Mouse (Mus musculus): ENCODE measurements around the gene Lgr6. TPM values are rescaled to one million over a fixed set of nuclear protein-coding genes. Genes with fewer than 3 reads are reported as not detected.

The Lgr6 gene
- polyA plus RNA-seq (2015; fragmentation: Nextera tagmentation; extraction: Ambion mirVana) = 1.1 and 1.2 TPM in 2 replicates

GRCm38 (mm10) chr1:135105124-135105523, at the start of gene Lgr6:
TSS of gene Lgr6 (minus strand) at chr1:135105276.
- WGBS = under 1% methylated on average over 40 of the region's 40 CpGs
- H3K4me3 ChIP-seq (replicated peaks; ENCODE audit: low read length) = peak within 1 kb of the TSS; percentile 46
- H3K36me3 ChIP-seq (ENCODE audit: control insufficient read depth, insufficient read depth, low read length) = no peaks in the 10 kb centered on the region
- no peak within 1 kb of the TSS for H3K27ac ChIP-seq (ENCODE audit: low read length)
- peak within 1 kb of the TSS; percentile 67 for H3K4me2 ChIP-seq (ENCODE audit: low read depth, low read length)
- H3K4me1 ChIP-seq (ENCODE audit: control insufficient read depth, insufficient read depth, low read length) = peaks cover 6% of the 10 kb centered on the region
- no peaks in the 10 kb centered on the region for H3K9me3 ChIP-seq (replicated peaks; ENCODE audit: control insufficient read depth, low read length)
- H3K9ac ChIP-seq (ENCODE audit: low read length) = peak within 1 kb of the TSS; percentile 60; the same call in 1 of the 2 replicates
- H3K27me3 ChIP-seq (ENCODE audit: control insufficient read depth, insufficient read depth, low read length) = peaks cover 27% of the 10 kb centered on the region
- peak; percentile 48; the same call in 1 of the 2 replicates for ATAC-seq (ENCODE audit: insufficient read depth, low FRiP score)

DNA sequence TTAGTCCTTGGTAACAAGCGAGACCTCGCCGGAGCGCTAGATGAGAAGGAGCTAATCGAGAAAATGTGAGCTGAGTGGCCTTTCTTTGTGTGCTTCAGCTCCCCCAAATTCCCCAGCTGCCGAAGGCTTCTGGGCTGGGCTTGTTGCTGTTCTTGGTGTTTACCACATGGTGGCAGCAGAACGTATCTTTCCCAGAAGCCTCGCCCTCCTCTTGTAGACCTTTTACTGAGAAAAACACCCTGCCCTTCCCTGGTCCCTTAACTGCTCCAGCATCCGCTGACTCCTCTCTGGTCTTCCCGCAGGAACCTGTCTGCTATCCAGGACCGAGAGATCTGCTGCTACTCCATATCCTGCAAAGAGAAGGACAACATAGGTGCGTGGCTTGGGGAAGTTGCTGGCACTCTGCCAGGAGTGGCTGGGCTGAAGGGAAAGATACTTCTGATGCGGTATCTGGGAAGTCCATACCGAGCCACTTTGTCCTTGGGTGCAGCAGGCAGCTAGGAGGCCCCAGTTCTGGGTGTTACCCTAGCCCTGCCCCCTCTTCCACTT, 49.4 kb upstream of the Lgr6 start:
- H3K9me3 ChIP-seq (replicated peaks; ENCODE audit: control insufficient read depth, low read length) = no peaks in the 10 kb centered on the region
- peak overlapping the region; percentile 47 for H3K4me2 ChIP-seq (ENCODE audit: low read depth, low read length)
- peaks cover 12% of the 10 kb centered on the region for H3K4me1 ChIP-seq (ENCODE audit: control insufficient read depth, insufficient read depth, low read length)
- 0 out of 2 replicates have a peak overlapping the region, but pooled peaks have one; percentile 4 for H3K4me3 ChIP-seq (replicated peaks; ENCODE audit: low read length)
- peak overlapping the region; percentile 70 for H3K27ac ChIP-seq (ENCODE audit: low read length)
- peak; percentile 74 for ATAC-seq (ENCODE audit: insufficient read depth, low FRiP score)
- H3K36me3 ChIP-seq (ENCODE audit: control insufficient read depth, insufficient read depth, low read length) = peaks cover 10% of the 10 kb centered on the region
- no peaks in the 10 kb centered on the region for H3K27me3 ChIP-seq (ENCODE audit: control insufficient read depth, insufficient read depth, low read length)
- WGBS = 1% methylated on average over 14 of the region's 14 CpGs
- H3K9ac ChIP-seq (ENCODE audit: low read length) = peak overlapping the region; percentile 49

GRCm38 (mm10) chr1:135154011-135154410, 48.9 kb upstream of the Lgr6 start:
- H3K4me3 ChIP-seq (replicated peaks; ENCODE audit: low read length) = 0 out of 2 replicates have a peak overlapping the region, but pooled peaks have one; percentile 2
- H3K4me2 ChIP-seq (ENCODE audit: low read depth, low read length) = peak overlapping the region; percentile 47
- WGBS = 28% methylated on average over 13 of the region's 13 CpGs
- H3K27me3 ChIP-seq (ENCODE audit: control insufficient read depth, insufficient read depth, low read length) = no peaks in the 10 kb centered on the region
- peak overlapping the region; percentile 70 for H3K27ac ChIP-seq (ENCODE audit: low read length)
- peak; percentile 2; the same call in 1 of the 2 replicates for ATAC-seq (ENCODE audit: insufficient read depth, low FRiP score)
- peak overlapping the region; percentile 49 for H3K9ac ChIP-seq (ENCODE audit: low read length)
- H3K4me1 ChIP-seq (ENCODE audit: control insufficient read depth, insufficient read depth, low read length) = peaks cover 13% of the 10 kb centered on the region
- H3K36me3 ChIP-seq (ENCODE audit: control insufficient read depth, insufficient read depth, low read length) = peaks cover 10% of the 10 kb centered on the region
- H3K9me3 ChIP-seq (replicated peaks; ENCODE audit: control insufficient read depth, low read length) = no peaks in the 10 kb centered on the region

GRCm38 (mm10) chr1:135148996-135149395, 43.9 kb upstream of the Lgr6 start:
- no peaks in the 10 kb centered on the region for H3K9me3 ChIP-seq (replicated peaks; ENCODE audit: control insufficient read depth, low read length)
- H3K4me3 ChIP-seq (replicated peaks; ENCODE audit: low read length) = no peak overlapping the region
- H3K4me1 ChIP-seq (ENCODE audit: control insufficient read depth, insufficient read depth, low read length) = peaks cover 22% of the 10 kb centered on the region
- no peaks in the 10 kb centered on the region for H3K36me3 ChIP-seq (ENCODE audit: control insufficient read depth, insufficient read depth, low read length)
- ATAC-seq (ENCODE audit: insufficient read depth, low FRiP score) = no peak
- H3K27me3 ChIP-seq (ENCODE audit: control insufficient read depth, insufficient read depth, low read length) = no peaks in the 10 kb centered on the region
- no peak overlapping the region for H3K9ac ChIP-seq (ENCODE audit: low read length)
- WGBS = 60% methylated on average over 5 of the region's 5 CpGs
- no peak overlapping the region for H3K4me2 ChIP-seq (ENCODE audit: low read depth, low read length)
- no peak overlapping the region for H3K27ac ChIP-seq (ENCODE audit: low read length)

- H3K4me3 ChIP-seq (replicated peaks; ENCODE audit: low read length) = peak overlapping the region; percentile 97
- peak overlapping the region; percentile 94; the same call in 1 of the 2 replicates for H3K27ac ChIP-seq (ENCODE audit: low read length)
- WGBS = 61% methylated on average over 4 of the region's 4 CpGs
- peak overlapping the region; percentile 77 for H3K4me2 ChIP-seq (ENCODE audit: low read depth, low read length)
- H3K36me3 ChIP-seq (ENCODE audit: control insufficient read depth, insufficient read depth, low read length) = no peaks in the 10 kb centered on the region
- H3K9ac ChIP-seq (ENCODE audit: low read length) = 0 out of 2 replicates have a peak overlapping the region, but pooled peaks have one; percentile 95
- no peaks in the 10 kb centered on the region for H3K27me3 ChIP-seq (ENCODE audit: control insufficient read depth, insufficient read depth, low read length)
- no peaks in the 10 kb centered on the region for H3K9me3 ChIP-seq (replicated peaks; ENCODE audit: control insufficient read depth, low read length)
- peaks cover 20% of the 10 kb centered on the region for H3K4me1 ChIP-seq (ENCODE audit: control insufficient read depth, insufficient read depth, low read length)
- ATAC-seq (ENCODE audit: insufficient read depth, low FRiP score) = no peak
Measured at GRCm38 (mm10) chr1:135148476-135148875, 43.4 kb upstream of the Lgr6 start.

DNA sequence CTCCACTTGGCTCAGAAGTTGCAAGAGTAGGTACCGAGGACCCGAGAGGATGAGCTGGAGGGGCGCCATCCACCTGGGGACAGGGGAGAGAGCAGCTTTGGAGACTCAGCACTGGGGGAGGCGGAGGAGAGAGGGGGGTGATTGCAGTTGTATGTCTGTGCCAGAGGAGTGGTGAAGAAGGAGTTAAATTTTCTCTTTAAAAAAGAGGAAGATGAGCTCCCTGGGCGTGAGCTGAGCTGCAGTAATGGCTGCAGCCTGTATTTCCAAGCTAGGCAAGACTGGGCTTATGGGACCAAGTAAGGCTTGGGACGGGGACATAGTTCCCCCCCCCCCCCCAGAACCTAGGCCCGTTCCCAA, 42.6 kb upstream of the Lgr6 start:
- Histone ChIP-seq H3K27me3 (ENCODE audit: control insufficient read depth, insufficient read depth, low read length) (no peaks in the 10 kb centered on the region), H3K4me3 (replicated peaks; ENCODE audit: low read length) (peak overlapping the region; percentile 97), H3K4me2 (ENCODE audit: low read depth, low read length) (peak overlapping the region; percentile 77), H3K4me1 (ENCODE audit: control insufficient read depth, insufficient read depth, low read length) (peaks cover 20% of the 10 kb centered on the region), H3K27ac (ENCODE audit: low read length) (peak overlapping the region; percentile 94), H3K36me3 (ENCODE audit: control insufficient read depth, insufficient read depth, low read length) (no peaks in the 10 kb centered on the region), H3K9me3 (replicated peaks; ENCODE audit: control insufficient read depth, low read length) (no peaks in the 10 kb centered on the region), H3K9ac (ENCODE audit: low read length) (peak overlapping the region; percentile 95)
- no peak for ATAC-seq (ENCODE audit: insufficient read depth, low FRiP score)
- WGBS = 5% methylated on average over 7 of the region's 7 CpGs

- H3K27me3 ChIP-seq (ENCODE audit: control insufficient read depth, insufficient read depth, low read length) = no peaks in the 10 kb centered on the region
- H3K36me3 ChIP-seq (ENCODE audit: control insufficient read depth, insufficient read depth, low read length) = no peaks in the 10 kb centered on the region
- H3K9ac ChIP-seq (ENCODE audit: low read length) = peak overlapping the region; percentile 95
- peak overlapping the region; percentile 77 for H3K4me2 ChIP-seq (ENCODE audit: low read depth, low read length)
- H3K27ac ChIP-seq (ENCODE audit: low read length) = peak overlapping the region; percentile 94
- peak; percentile 80 for ATAC-seq (ENCODE audit: insufficient read depth, low FRiP score)
- H3K9me3 ChIP-seq (replicated peaks; ENCODE audit: control insufficient read depth, low read length) = no peaks in the 10 kb centered on the region
- under 1% methylated on average over 69 of the region's 69 CpGs for WGBS
- H3K4me3 ChIP-seq (replicated peaks; ENCODE audit: low read length) = peak overlapping the region; percentile 97
- peaks cover 20% of the 10 kb centered on the region for H3K4me1 ChIP-seq (ENCODE audit: control insufficient read depth, insufficient read depth, low read length)
Measured at GRCm38 (mm10) chr1:135146946-135147701, 42.0 kb upstream of the Lgr6 start.

GRCm38 (mm10) chr1:135146077-135146945, 41.2 kb upstream of the Lgr6 start, which contains the start of gene Arl8a:
TSS of gene Arl8a (plus strand) at chr1:135146824.
- Histone ChIP-seq H3K4me3 (replicated peaks; ENCODE audit: low read length) (peak within 1 kb of the TSS; percentile 97), H3K9me3 (replicated peaks; ENCODE audit: control insufficient read depth, low read length) (no peaks in the 10 kb centered on the region), H3K4me2 (ENCODE audit: low read depth, low read length) (peak within 1 kb of the TSS; percentile 77), H3K9ac (ENCODE audit: low read length) (peak within 1 kb of the TSS; percentile 95), H3K36me3 (ENCODE audit: control insufficient read depth, insufficient read depth, low read length) (no peaks in the 10 kb centered on the region), H3K4me1 (ENCODE audit: control insufficient read depth, insufficient read depth, low read length) (peaks cover 20% of the 10 kb centered on the region), H3K27ac (ENCODE audit: low read length) (peak within 1 kb of the TSS; percentile 94), H3K27me3 (ENCODE audit: control insufficient read depth, insufficient read depth, low read length) (no peaks in the 10 kb centered on the region)
- peak; percentile 92 for ATAC-seq (ENCODE audit: insufficient read depth, low FRiP score)
- WGBS = 1% methylated on average over 66 of the region's 78 CpGs

Measured in stomach, embryonic 16.5 days (tissue).